Mouse (Mus musculus) bone marrow macrophage, adult 2 months (primary cell): ENCODE results near the gene Gtf2f2. TPM values are rescaled to one million over a fixed set of nuclear protein-coding genes. Genes with fewer than 3 reads are reported as not detected.

Experiments
- H3K27ac ChIP-seq: 2 replicates; pipeline ENCODE4 v1.5.1; 2012; ENCODE audit warnings: low read depth, low read length; ENCODE audit not compliant: insufficient read depth
- H3K4me1 ChIP-seq: 2 replicates; pipeline ENCODE4 v1.6.1; 2012; ENCODE audit warnings: low read length; ENCODE audit not compliant: control insufficient read depth, insufficient read depth
- H3K4me3 ChIP-seq: 2 replicates; pipeline ENCODE4 v1.5.1; 2012; ENCODE audit warnings: mild to moderate bottlenecking, low read length, moderate library complexity; ENCODE audit not compliant: insufficient read depth
- CTCF ChIP-seq: IDR thresholded peaks from 2 replicates; pipeline ENCODE4 v1.5.1; 2012; ENCODE audit warnings: low read depth, mild to moderate bottlenecking, low read length, moderate library complexity
- POLR2A ChIP-seq: IDR thresholded peaks from 2 replicates; pipeline ENCODE4 v1.6.1; 2012; ENCODE audit warnings: mild to moderate bottlenecking, low read depth, low read length, borderline replicate concordance
- polyA plus RNA-seq: library from polyadenylated mRNA; stranded (reverse); fragments of >200 nt; gene quantifications from 2 replicates; pipeline ENCODE4 v1.2.4, GENCODE M21; 2012; ENCODE audit not compliant: missing spikeins, insufficient read depth, insufficient read length

Gene Gtf2f2
- polyA plus RNA-seq, 1 experiment, result 15.7 TPM

- no peak overlapping the region for H3K27ac ChIP-seq
- H3K4me1 ChIP-seq, result peaks cover 15% of the 10 kb centered on the region
- no peak overlapping the region for H3K4me3 ChIP-seq
- TF ChIP-seq POLR2A, result no peak
- TF ChIP-seq CTCF, result no peak
These were observed 159.8 kb downstream of the Gtf2f2 start for GRCm38 (mm10) chr14:75850819-75851218.

- no peak overlapping the region for H3K4me3 ChIP-seq
- TF ChIP-seq POLR2A, result no peak
- no peak for TF ChIP-seq CTCF
- H3K27ac ChIP-seq, result no peak overlapping the region
- peaks cover 15% of the 10 kb centered on the region for H3K4me1 ChIP-seq
These were observed 160.7 kb downstream of the Gtf2f2 start for GRCm38 (mm10) chr14:75849842-75850568.

GRCm38 (mm10) chr14:75849236-75849635 is 161.4 kb downstream of the Gtf2f2 start:
- peaks cover 15% of the 10 kb centered on the region for H3K4me1 ChIP-seq
- no peak overlapping the region for H3K27ac ChIP-seq

DNA sequence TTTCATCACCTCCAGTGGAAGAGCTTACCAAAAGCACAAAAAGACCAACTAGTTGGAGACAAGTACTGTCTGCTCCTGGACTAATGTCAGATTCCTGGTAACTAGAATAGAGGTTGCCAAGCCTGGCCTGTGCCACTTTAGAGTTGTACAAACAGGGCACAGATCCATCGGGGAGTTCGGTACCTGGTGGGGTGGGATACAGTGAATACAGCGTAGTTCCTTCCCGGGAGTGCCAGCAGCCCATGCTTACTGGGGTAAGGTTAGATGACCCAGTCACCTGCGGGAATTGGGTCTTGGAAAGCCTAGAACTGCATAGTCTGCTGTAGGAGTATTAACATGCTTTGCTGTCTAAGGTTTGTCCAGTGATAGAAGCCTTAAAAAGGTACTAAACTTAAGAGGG is 162.2 kb downstream of the Gtf2f2 start:
- no peak overlapping the region for H3K27ac ChIP-seq
- TF ChIP-seq CTCF, result no peak
- H3K4me3 ChIP-seq, result no peak overlapping the region
- peaks cover 16% of the 10 kb centered on the region for H3K4me1 ChIP-seq

More at GRCm38 (mm10) chr14:75849236-75849635, 161.4 kb downstream of the Gtf2f2 start:
- no peak overlapping the region for H3K4me3 ChIP-seq
- TF ChIP-seq CTCF (no peak), POLR2A (no peak)

- H3K4me3 ChIP-seq, result no peak overlapping the region
- TF ChIP-seq POLR2A (no peak), CTCF (no peak)
- no peak overlapping the region for H3K27ac ChIP-seq
- H3K4me1 ChIP-seq, result peaks cover 20% of the 10 kb centered on the region
These were observed 163.0 kb downstream of the Gtf2f2 start for GRCm38 (mm10) chr14:75847669-75848068.

Other genes with a start within 250 kb of the Gtf2f2 start
- gene Slc25a30, start 223.8 kb downstream of the Gtf2f2 start, polyA plus RNA-seq, result 26.8 and 33.3 TPM in 2 replicates
- 3,849 and 4,223 TPM in 2 replicates for gene Tpt1, start 165.8 kb downstream of the Gtf2f2 start, polyA plus RNA-seq
- not detected in 2 replicates for gene Kctd4, start 55.9 kb downstream of the Gtf2f2 start, polyA plus RNA-seq
- 19.1 and 22.2 TPM in 2 replicates for gene Gpalpp1, start 99.9 kb upstream of the Gtf2f2 start, polyA plus RNA-seq
- gene Nufip1, start 100.0 kb upstream of the Gtf2f2 start, polyA plus RNA-seq, result 7.3 and 7.4 TPM in 2 replicates